Mouse (Mus musculus): ENCODE measurements around the gene Mroh2a.

Mroh2a gene

GRCm38 (mm10) chr1:88226670-88227379 lies at the start of gene Mroh2a:
TSS of gene Mroh2a (plus strand) at chr1:88226986.
- in situ Hi-C loops (cut with MboI; ENCODE audit: low sequenced_read_pairs), result no loop called here

GRCm38 (mm10) chr1:88179657-88180056 lies 47.1 kb upstream of the Mroh2a start:
- in situ Hi-C loops (cut with MboI; ENCODE audit: low sequenced_read_pairs), result no loop called here

GRCm38 (mm10) chr1:88186325-88186935 lies 40.4 kb upstream of the Mroh2a start:
- in situ Hi-C loops (cut with MboI; ENCODE audit: low sequenced_read_pairs), result no loop called here

- in situ Hi-C loops (cut with MboI; ENCODE audit: low sequenced_read_pairs), result no loop called here
Measured at GRCm38 (mm10) chr1:88192136-88192535, 34.6 kb upstream of the Mroh2a start.

- in situ Hi-C loops (cut with MboI; ENCODE audit: low sequenced_read_pairs), result no loop called here
Measured at GRCm38 (mm10) chr1:88195687-88196086, 31.1 kb upstream of the Mroh2a start.

- in situ Hi-C loops (cut with MboI; ENCODE audit: low sequenced_read_pairs), result no loop called here
Measured at GRCm38 (mm10) chr1:88197443-88197842, 29.3 kb upstream of the Mroh2a start.

- in situ Hi-C loops (cut with MboI; ENCODE audit: low sequenced_read_pairs), result no loop called here
Measured at GRCm38 (mm10) chr1:88199996-88200395, 26.8 kb upstream of the Mroh2a start.

- in situ Hi-C loops (cut with MboI; ENCODE audit: low sequenced_read_pairs), result no loop called here
Measured at GRCm38 (mm10) chr1:88200456-88200855, 26.3 kb upstream of the Mroh2a start, which contains the start of gene Ugt1a2. TSS of gene Ugt1a2 (plus strand) at chr1:88200601.

GRCm38 (mm10) chr1:88205294-88205922 lies 21.4 kb upstream of the Mroh2a start, which contains the start of gene Dnajb3:
TSS of gene Dnajb3 (minus strand) at chr1:88205782.
- in situ Hi-C loops (cut with MboI; ENCODE audit: low sequenced_read_pairs), result no loop called here

- in situ Hi-C loops (cut with MboI; ENCODE audit: low sequenced_read_pairs), result no loop called here
Measured at GRCm38 (mm10) chr1:88206843-88207479, 19.8 kb upstream of the Mroh2a start.

GRCm38 (mm10) chr1:88211812-88212211 lies 15.0 kb upstream of the Mroh2a start, which contains the start of gene Ugt1a1:
TSS of gene Ugt1a1 (plus strand) at chr1:88211959.
- in situ Hi-C loops (cut with MboI; ENCODE audit: low sequenced_read_pairs), result no loop called here

- in situ Hi-C loops (cut with MboI; ENCODE audit: low sequenced_read_pairs), result no loop called here
Measured at GRCm38 (mm10) chr1:88212341-88213045, 14.3 kb upstream of the Mroh2a start.

- in situ Hi-C loops (cut with MboI; ENCODE audit: low sequenced_read_pairs), result no loop called here
Measured at GRCm38 (mm10) chr1:88213061-88213460, 13.7 kb upstream of the Mroh2a start.

GRCm38 (mm10) chr1:88213766-88214461 lies 12.9 kb upstream of the Mroh2a start:
- in situ Hi-C loops (cut with MboI; ENCODE audit: low sequenced_read_pairs), result no loop called here

GRCm38 (mm10) chr1:88214462-88214952 lies 12.3 kb upstream of the Mroh2a start:
- in situ Hi-C loops (cut with MboI; ENCODE audit: low sequenced_read_pairs), result no loop called here

- in situ Hi-C loops (cut with MboI; ENCODE audit: low sequenced_read_pairs), result no loop called here
Measured at GRCm38 (mm10) chr1:88215466-88216380, 11.1 kb upstream of the Mroh2a start.

GRCm38 (mm10) chr1:88216551-88216950 lies 10.2 kb upstream of the Mroh2a start:
- in situ Hi-C loops (cut with MboI; ENCODE audit: low sequenced_read_pairs), result no loop called here

GRCm38 (mm10) chr1:88217144-88217543 lies 9.6 kb upstream of the Mroh2a start:
- in situ Hi-C loops (cut with MboI; ENCODE audit: low sequenced_read_pairs), result no loop called here

GRCm38 (mm10) chr1:88217576-88217975 lies 9.2 kb upstream of the Mroh2a start:
- in situ Hi-C loops (cut with MboI; ENCODE audit: low sequenced_read_pairs), result no loop called here

Measured in CH12F3 (cell line).